Mouse (Mus musculus): ENCODE data around the gene Chn1. TPM values are rescaled to one million over a fixed set of nuclear protein-coding genes. Genes with fewer than 3 reads are reported as not detected.
A peak's percentile ranks its signal among the peaks of the same experiment; 100 is the strongest.

Gene Chn1
- polyA plus RNA-seq, 1 experiment from 2014 or later: 118 TPM

DNA sequence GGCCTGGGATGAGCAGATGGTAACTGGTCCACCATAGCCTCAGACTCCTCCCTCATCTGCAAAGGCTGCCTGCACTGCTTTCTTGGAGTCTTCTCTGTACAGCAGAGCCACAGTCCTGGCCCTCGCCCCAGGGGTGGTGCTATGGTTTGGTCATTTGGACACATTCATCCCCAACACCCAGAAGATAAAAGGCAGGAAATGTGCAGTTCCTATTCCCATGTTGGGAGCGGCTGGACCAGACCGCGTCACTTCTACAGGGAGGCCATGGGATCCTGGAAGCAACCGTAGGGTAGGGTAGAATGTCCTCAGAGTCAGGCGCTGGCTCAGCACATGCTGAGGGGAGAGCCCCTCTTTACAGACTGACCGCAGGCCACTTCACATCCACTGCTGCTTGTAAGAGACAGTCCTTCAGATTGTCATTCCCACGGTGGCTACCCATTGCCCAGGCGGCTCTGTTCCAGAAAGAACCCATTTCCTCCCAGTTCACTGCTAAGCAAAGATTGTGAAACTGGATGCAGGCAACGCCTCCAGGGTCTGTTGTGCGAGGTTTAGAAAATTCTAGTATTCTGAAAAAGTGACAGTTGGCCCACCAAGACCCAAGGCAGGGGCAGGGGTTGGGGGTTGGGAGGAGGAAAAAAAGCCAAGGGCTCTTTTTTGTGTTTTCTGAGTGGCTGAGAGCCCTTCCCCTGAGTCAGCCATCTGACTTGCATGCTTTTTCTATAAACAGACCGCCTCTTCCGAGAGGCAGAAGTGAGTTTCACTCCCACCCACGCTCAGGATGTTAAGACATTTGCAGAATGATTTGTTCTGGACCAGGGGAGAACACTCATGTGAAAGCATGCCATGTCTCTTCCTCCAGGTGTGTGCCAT, 182.7 kb downstream of the Chn1 start:
- H3K4me1 ChIP-seq (replicated peaks; ENCODE audit: control insufficient read depth, insufficient read depth, low read length): peaks cover 6% of the 10 kb centered on the region; the same call in 1 of the 2 replicates
- no peak overlapping the region for H3K27ac ChIP-seq
- no peak overlapping the region for H3K4me3 ChIP-seq (replicated peaks; ENCODE audit: low read length)
- no peak for DNase-seq (ENCODE audit: low spot score)
- 82% methylated on average over 14 of the region's 14 CpGs for WGBS
- no peaks in the 10 kb centered on the region for H3K36me3 ChIP-seq (replicated peaks; ENCODE audit: control insufficient read depth, insufficient read depth)
- ATAC-seq (ENCODE audit: low FRiP score): no peak
- no peaks in the 10 kb centered on the region for H3K9me3 ChIP-seq (ENCODE audit: control insufficient read depth, low read length)
- no peaks in the 10 kb centered on the region for H3K27me3 ChIP-seq (ENCODE audit: control insufficient read depth, insufficient read depth, low read length)
- no peak overlapping the region for H3K4me2 ChIP-seq (replicated peaks)
- no peak overlapping the region for H3K9ac ChIP-seq

DNA sequence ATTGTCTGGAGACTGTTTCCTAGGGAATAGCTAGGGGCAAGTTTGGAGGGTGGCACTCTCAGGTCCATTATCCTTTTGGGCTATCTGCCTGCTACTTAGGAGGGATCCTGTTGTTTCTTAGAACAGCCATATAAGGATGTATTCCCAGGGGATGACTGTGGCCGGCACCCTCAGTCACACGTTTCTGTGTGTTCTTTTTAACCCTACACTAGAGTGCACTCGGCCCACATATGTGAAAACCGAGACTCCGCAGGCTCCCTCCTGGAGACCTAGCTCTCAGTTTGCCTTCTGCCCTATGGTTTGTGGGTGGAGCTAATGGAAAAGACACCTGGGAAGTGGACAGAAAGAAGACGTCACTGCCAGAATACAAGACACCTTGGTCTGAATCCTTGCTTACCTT, 183.9 kb downstream of the Chn1 start:
- WGBS: 60% methylated on average over 6 of the region's 6 CpGs

DNA sequence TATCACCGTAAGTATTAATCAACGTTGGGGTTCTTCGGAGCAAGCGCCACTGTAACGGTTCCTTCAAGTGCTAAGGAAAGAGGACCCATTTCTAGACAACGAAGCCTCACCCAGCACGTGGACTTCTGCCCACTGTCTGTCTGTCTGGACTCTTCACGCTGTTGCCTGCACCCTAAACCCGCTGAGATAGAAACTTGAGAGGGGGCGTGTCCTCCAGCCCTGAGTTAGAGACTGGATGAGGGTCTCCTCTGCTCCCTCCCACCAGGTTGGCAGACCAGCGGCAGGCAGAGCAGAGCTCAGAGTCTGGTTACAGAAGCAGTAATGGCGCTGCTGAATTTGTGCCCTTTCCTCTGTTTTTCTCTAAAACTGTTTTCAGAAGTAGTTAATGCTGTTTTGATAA, 185.0 kb downstream of the Chn1 start:
- H3K27me3 ChIP-seq (ENCODE audit: control insufficient read depth, insufficient read depth, low read length): no peaks in the 10 kb centered on the region
- peaks cover 16% of the 10 kb centered on the region; the same call in 1 of the 2 replicates for H3K4me1 ChIP-seq (replicated peaks; ENCODE audit: control insufficient read depth, insufficient read depth, low read length)
- H3K36me3 ChIP-seq (replicated peaks; ENCODE audit: control insufficient read depth, insufficient read depth): no peaks in the 10 kb centered on the region
- WGBS: 17% methylated on average over 12 of the region's 12 CpGs
- peak overlapping the region; percentile 39; the same call in 1 of the 2 replicates for H3K9ac ChIP-seq
- peak overlapping the region; percentile 46 for H3K4me2 ChIP-seq (replicated peaks)
- no peak for DNase-seq (ENCODE audit: low spot score)
- H3K9me3 ChIP-seq (ENCODE audit: control insufficient read depth, low read length): no peaks in the 10 kb centered on the region
- H3K4me3 ChIP-seq (replicated peaks; ENCODE audit: low read length): no peak overlapping the region; the same call in 1 of the 2 replicates
- no peak for ATAC-seq (ENCODE audit: low FRiP score)
- no peak overlapping the region for H3K27ac ChIP-seq

More for the DNA sequence above, 183.9 kb downstream of the Chn1 start:
- H3K27ac ChIP-seq: no peak overlapping the region
- H3K4me1 ChIP-seq (replicated peaks; ENCODE audit: control insufficient read depth, insufficient read depth, low read length): peaks cover 8% of the 10 kb centered on the region; the same call in 1 of the 2 replicates
- no peak overlapping the region for H3K4me2 ChIP-seq (replicated peaks)
- no peaks in the 10 kb centered on the region for H3K36me3 ChIP-seq (replicated peaks; ENCODE audit: control insufficient read depth, insufficient read depth)
- H3K9ac ChIP-seq: no peak overlapping the region
- no peaks in the 10 kb centered on the region for H3K27me3 ChIP-seq (ENCODE audit: control insufficient read depth, insufficient read depth, low read length)
- no peak for DNase-seq (ENCODE audit: low spot score)
- no peak overlapping the region for H3K4me3 ChIP-seq (replicated peaks; ENCODE audit: low read length)
- ATAC-seq (ENCODE audit: low FRiP score): no peak
- H3K9me3 ChIP-seq (ENCODE audit: control insufficient read depth, low read length): no peaks in the 10 kb centered on the region

GRCm38 (mm10) chr2:73588951-73589350, 186.2 kb downstream of the Chn1 start:
- ATAC-seq (ENCODE audit: low FRiP score) (no peak), DNase-seq (ENCODE audit: low spot score) (no peak)
- no peaks in the 10 kb centered on the region for H3K36me3 ChIP-seq (replicated peaks; ENCODE audit: control insufficient read depth, insufficient read depth)
- H3K9me3 ChIP-seq (ENCODE audit: control insufficient read depth, low read length): no peaks in the 10 kb centered on the region
- H3K27ac ChIP-seq: no peak overlapping the region
- WGBS: 76% methylated on average over 2 of the region's 2 CpGs
- no peak overlapping the region for H3K4me2 ChIP-seq (replicated peaks)
- H3K4me1 ChIP-seq (replicated peaks; ENCODE audit: control insufficient read depth, insufficient read depth, low read length): peaks cover 16% of the 10 kb centered on the region; the same call in 1 of the 2 replicates
- no peak overlapping the region for H3K9ac ChIP-seq
- H3K27me3 ChIP-seq (ENCODE audit: control insufficient read depth, insufficient read depth, low read length): no peaks in the 10 kb centered on the region
- no peak overlapping the region for H3K4me3 ChIP-seq (replicated peaks; ENCODE audit: low read length)

GRCm38 (mm10) chr2:73587109-73587506, 188.0 kb downstream of the Chn1 start:
- Histone ChIP-seq H3K4me3 (replicated peaks; ENCODE audit: low read length) (no peak overlapping the region), H3K4me2 (replicated peaks) (no peak overlapping the region), H3K27ac (no peak overlapping the region), H3K36me3 (replicated peaks; ENCODE audit: control insufficient read depth, insufficient read depth) (no peaks in the 10 kb centered on the region), H3K4me1 (replicated peaks; ENCODE audit: control insufficient read depth, insufficient read depth, low read length) (peaks cover 16% of the 10 kb centered on the region; the same call in 1 of the 2 replicates), H3K9me3 (ENCODE audit: control insufficient read depth, low read length) (no peaks in the 10 kb centered on the region), H3K9ac (no peak overlapping the region), H3K27me3 (ENCODE audit: control insufficient read depth, insufficient read depth, low read length) (peaks cover 3% of the 10 kb centered on the region; the same call in 1 of the 2 replicates)
- no peak for DNase-seq (ENCODE audit: low spot score)
- 58% methylated on average over 4 of the region's 4 CpGs for WGBS
- ATAC-seq (ENCODE audit: low FRiP score): no peak

DNA sequence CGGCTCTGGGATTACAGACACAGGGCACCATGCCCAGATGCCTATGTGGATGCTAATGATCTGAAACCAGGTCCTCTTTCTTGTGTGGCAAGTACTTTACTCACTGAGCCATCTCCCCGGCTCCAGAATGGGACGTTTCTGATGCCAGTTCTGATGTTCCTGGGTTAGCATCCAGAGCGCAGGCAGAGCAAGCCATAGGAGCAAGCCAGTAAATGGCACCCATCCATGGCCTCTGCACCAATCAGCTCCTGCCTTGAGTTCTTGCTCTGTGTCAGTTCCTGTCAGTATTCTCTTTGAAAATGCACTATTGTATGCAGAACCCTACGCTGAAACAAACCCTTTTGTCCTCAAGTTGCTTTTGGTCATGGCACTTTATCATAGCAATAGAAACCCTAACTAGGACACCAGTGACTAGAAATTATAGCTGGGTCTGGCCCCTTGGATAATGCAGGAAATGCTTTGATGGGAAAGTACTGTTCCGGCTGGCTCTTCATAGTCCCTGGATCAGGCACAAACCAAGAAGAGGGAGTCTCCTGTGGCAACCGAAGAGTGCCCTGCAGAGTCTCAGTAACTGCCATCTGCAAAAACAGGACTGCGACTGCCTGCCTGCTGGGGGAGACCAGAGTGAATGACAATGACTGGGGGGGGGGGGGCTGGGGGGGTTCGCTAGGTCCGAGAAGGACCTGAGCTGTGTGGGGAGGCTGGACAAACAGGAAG, 188.6 kb downstream of the Chn1 start:
- DNase-seq (ENCODE audit: low spot score): no peak

GRCm38 (mm10) chr2:73585347-73585831, 189.8 kb downstream of the Chn1 start:
- Histone ChIP-seq H3K27ac (no peak overlapping the region), H3K27me3 (ENCODE audit: control insufficient read depth, insufficient read depth, low read length) (peaks cover 3% of the 10 kb centered on the region; the same call in 1 of the 2 replicates), H3K4me2 (replicated peaks) (peak overlapping the region; percentile 54), H3K4me3 (replicated peaks; ENCODE audit: low read length) (peak overlapping the region; percentile 31), H3K9me3 (ENCODE audit: control insufficient read depth, low read length) (no peaks in the 10 kb centered on the region), H3K36me3 (replicated peaks; ENCODE audit: control insufficient read depth, insufficient read depth) (no peaks in the 10 kb centered on the region), H3K4me1 (replicated peaks; ENCODE audit: control insufficient read depth, insufficient read depth, low read length) (peaks cover 14% of the 10 kb centered on the region; the same call in 1 of the 2 replicates), H3K9ac (peak overlapping the region; percentile 30; the same call in 1 of the 2 replicates)
- DNase-seq (ENCODE audit: low spot score) (peak; percentile 39), ATAC-seq (ENCODE audit: low FRiP score) (0 out of 2 replicates have a peak, but pooled peaks have one; percentile 24)
- WGBS: 11% methylated on average over 12 of the region's 12 CpGs

More for the DNA sequence above, 188.6 kb downstream of the Chn1 start:
- WGBS: 44% methylated on average over 9 of the region's 10 CpGs
- Histone ChIP-seq H3K4me1 (replicated peaks; ENCODE audit: control insufficient read depth, insufficient read depth, low read length) (peaks cover 16% of the 10 kb centered on the region; the same call in 1 of the 2 replicates), H3K4me2 (replicated peaks) (no peak overlapping the region), H3K9ac (no peak overlapping the region), H3K9me3 (ENCODE audit: control insufficient read depth, low read length) (no peaks in the 10 kb centered on the region), H3K27me3 (ENCODE audit: control insufficient read depth, insufficient read depth, low read length) (peaks cover 3% of the 10 kb centered on the region; the same call in 1 of the 2 replicates), H3K36me3 (replicated peaks; ENCODE audit: control insufficient read depth, insufficient read depth) (no peaks in the 10 kb centered on the region), H3K4me3 (replicated peaks; ENCODE audit: low read length) (no peak overlapping the region), H3K27ac (no peak overlapping the region)
- no peak for ATAC-seq (ENCODE audit: low FRiP score)

DNA sequence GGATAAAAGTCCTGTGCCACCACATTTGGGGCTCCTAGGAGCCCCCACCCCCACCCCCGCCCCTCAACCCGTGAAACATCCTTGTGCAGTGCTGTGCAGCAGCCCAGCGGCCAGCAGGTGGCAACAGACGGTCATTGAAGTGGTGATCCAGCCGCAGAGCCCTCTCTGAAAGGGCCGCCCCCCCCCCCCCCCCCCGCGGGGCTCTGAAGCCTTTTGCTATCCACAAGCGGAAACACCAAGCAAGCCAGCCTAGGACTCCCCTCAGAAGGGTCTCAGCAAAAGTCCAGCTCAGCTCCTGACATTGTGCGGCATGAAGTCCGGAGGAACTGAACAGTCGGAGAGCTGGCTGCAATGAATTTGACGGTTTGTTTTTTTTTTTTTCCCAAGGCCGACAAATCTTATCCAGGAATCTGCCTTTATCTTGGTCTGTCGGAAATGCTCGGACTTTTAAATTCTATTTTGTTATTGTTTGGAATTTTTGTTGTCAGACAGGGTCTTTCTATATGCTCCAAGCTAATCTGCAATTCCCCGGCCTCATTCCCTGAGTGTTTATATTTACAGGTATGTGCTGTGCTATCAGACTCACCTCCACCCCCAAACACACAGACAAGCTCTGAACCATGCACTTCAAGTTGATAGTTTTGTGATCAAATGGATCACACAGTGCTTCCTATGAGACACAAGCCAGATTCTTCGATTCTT, 190.3 kb downstream of the Chn1 start:
- H3K36me3 ChIP-seq (replicated peaks; ENCODE audit: control insufficient read depth, insufficient read depth): no peaks in the 10 kb centered on the region
- no peaks in the 10 kb centered on the region for H3K9me3 ChIP-seq (ENCODE audit: control insufficient read depth, low read length)
- peak overlapping the region; percentile 31 for H3K4me3 ChIP-seq (replicated peaks; ENCODE audit: low read length)
- peak; percentile 78 for ATAC-seq (ENCODE audit: low FRiP score)
- H3K27ac ChIP-seq: no peak overlapping the region
- H3K4me2 ChIP-seq (replicated peaks): peak overlapping the region; percentile 54
- 3% methylated on average over 16 of the region's 18 CpGs for WGBS
- peak overlapping the region; percentile 30; the same call in 1 of the 2 replicates for H3K9ac ChIP-seq
- DNase-seq (ENCODE audit: low spot score): peak; percentile 84
- H3K4me1 ChIP-seq (replicated peaks; ENCODE audit: control insufficient read depth, insufficient read depth, low read length): peaks cover 10% of the 10 kb centered on the region; the same call in 1 of the 2 replicates
- peaks cover 3% of the 10 kb centered on the region; the same call in 1 of the 2 replicates for H3K27me3 ChIP-seq (ENCODE audit: control insufficient read depth, insufficient read depth, low read length)
